Mouse (Mus musculus): ENCODE measurements around the gene Golm1.
A peak's percentile ranks its signal among the peaks of the same experiment; 100 is the strongest.
"Not testable (repeated sequence)": the region's sequence is repeated elsewhere in the genome, so short reads cannot be mapped to it uniquely, and the experiment has no call there.

The Golm1 gene

GRCm38 (mm10) chr13:59675151-59676011, at the start of gene Golm1:
Golm1 (minus strand) TSS chr13:59675811.
- peak; percentile 59 for DNase-seq

GRCm38 (mm10) chr13:59722089-59722488, 46.5 kb upstream of the Golm1 start:
- not testable (repeated sequence) for DNase-seq

GRCm38 (mm10) chr13:59719475-59719874, 43.9 kb upstream of the Golm1 start:
- no peak for DNase-seq

- not testable (repeated sequence) for DNase-seq
Observed at GRCm38 (mm10) chr13:59718857-59719440, 43.3 kb upstream of the Golm1 start.

GRCm38 (mm10) chr13:59713710-59714109, 38.1 kb upstream of the Golm1 start:
- DNase-seq: no peak

- not testable (repeated sequence) for DNase-seq
Observed at GRCm38 (mm10) chr13:59711984-59712383, 36.4 kb upstream of the Golm1 start, which contains the start of gene Spata31d1b. Spata31d1b (plus strand) TSS chr13:59712284.

- no peak for DNase-seq
Observed at GRCm38 (mm10) chr13:59710230-59710629, 34.6 kb upstream of the Golm1 start, which contains the start of gene Spata31d1a. Spata31d1a (minus strand) TSS chr13:59710330.

- no peak for DNase-seq
Observed at GRCm38 (mm10) chr13:59704562-59704961, 29.0 kb upstream of the Golm1 start.

GRCm38 (mm10) chr13:59703514-59703913, 27.9 kb upstream of the Golm1 start:
- no peak for DNase-seq

GRCm38 (mm10) chr13:59700137-59700536, 24.5 kb upstream of the Golm1 start:
- not testable (repeated sequence) for DNase-seq

GRCm38 (mm10) chr13:59699131-59699530, 23.5 kb upstream of the Golm1 start:
- no peak for DNase-seq

GRCm38 (mm10) chr13:59695781-59696180, 20.2 kb upstream of the Golm1 start:
- DNase-seq: no peak

- no peak for DNase-seq
Observed at GRCm38 (mm10) chr13:59694008-59694407, 18.4 kb upstream of the Golm1 start, which contains the start of gene 4921517D22Rik. 4921517D22Rik (minus strand) TSS chr13:59694108.

- no peak for DNase-seq
Observed at GRCm38 (mm10) chr13:59691478-59691877, 15.9 kb upstream of the Golm1 start.

GRCm38 (mm10) chr13:59690576-59690975, 15.0 kb upstream of the Golm1 start:
- no peak for DNase-seq

- DNase-seq: no peak
Observed at GRCm38 (mm10) chr13:59689843-59690242, 14.2 kb upstream of the Golm1 start.

- no peak for DNase-seq
Observed at GRCm38 (mm10) chr13:59689313-59689712, 13.7 kb upstream of the Golm1 start.

- no peak for DNase-seq
Observed at GRCm38 (mm10) chr13:59688338-59688770, 12.7 kb upstream of the Golm1 start.

GRCm38 (mm10) chr13:59685236-59685635, 9.6 kb upstream of the Golm1 start:
- DNase-seq: no peak

GRCm38 (mm10) chr13:59682629-59683028, 7.0 kb upstream of the Golm1 start:
- no peak for DNase-seq

GRCm38 (mm10) chr13:59679908-59680307, 4.3 kb upstream of the Golm1 start:
- no peak for DNase-seq

GRCm38 (mm10) chr13:59679306-59679705, 3.7 kb upstream of the Golm1 start:
- DNase-seq: no peak

- no peak for DNase-seq
Observed at GRCm38 (mm10) chr13:59676316-59677229, 962 bp upstream of the Golm1 start.
